Mouse (Mus musculus) retina, postnatal 1 day (tissue): ENCODE measurements around the gene Gm49395.

Source experiments
- DNase-seq: peaks from one replicate; pipeline ENCODE4 v3.0.0-alpha.2; 2012

The Gm49395 gene

GRCm38 (mm10) chr13:115098227-115098626, 3.5 kb downstream of the Gm49395 start:
- no peak for DNase-seq

DNA sequence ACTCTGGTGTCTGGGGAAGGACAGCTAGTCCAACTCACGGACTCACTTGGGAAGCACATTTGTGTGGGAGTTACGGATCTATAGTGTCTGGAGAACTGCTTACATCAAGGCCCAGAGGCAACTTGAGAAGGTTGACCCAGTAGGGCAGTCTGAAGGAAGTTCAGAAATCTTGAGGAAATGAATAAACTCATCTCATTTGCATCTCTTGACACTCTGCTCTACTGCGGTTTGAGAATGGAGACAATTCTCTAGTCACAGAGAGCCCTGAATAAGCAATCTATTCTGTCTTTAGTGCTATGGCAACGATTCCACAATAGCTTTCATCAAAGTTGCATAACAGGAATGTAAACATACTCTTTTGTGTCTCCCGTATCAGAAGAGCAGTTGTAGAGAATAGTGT, 4.8 kb downstream of the Gm49395 start:
- DNase-seq: no peak

- no peak for DNase-seq
Observed at GRCm38 (mm10) chr13:115096216-115096615, 5.5 kb downstream of the Gm49395 start.

DNA sequence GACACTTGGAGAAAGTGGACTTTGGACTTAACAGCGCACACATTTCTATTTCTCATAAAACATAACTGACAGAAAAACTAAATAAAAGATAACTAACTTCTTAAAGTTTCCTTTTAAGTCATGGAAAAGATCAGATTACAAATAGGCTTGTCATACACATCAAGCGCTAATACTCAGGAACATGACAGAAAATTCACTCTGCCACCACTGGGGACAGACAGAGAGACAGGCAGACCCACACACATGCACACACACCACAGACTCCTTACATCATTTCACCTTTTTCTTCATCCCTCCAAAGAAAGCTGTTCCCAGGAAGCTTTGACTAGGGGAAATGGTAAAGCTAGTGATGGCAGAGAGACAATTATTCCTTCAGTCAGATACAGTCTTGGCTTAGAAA, 6.3 kb downstream of the Gm49395 start:
- no peak for DNase-seq

DNA sequence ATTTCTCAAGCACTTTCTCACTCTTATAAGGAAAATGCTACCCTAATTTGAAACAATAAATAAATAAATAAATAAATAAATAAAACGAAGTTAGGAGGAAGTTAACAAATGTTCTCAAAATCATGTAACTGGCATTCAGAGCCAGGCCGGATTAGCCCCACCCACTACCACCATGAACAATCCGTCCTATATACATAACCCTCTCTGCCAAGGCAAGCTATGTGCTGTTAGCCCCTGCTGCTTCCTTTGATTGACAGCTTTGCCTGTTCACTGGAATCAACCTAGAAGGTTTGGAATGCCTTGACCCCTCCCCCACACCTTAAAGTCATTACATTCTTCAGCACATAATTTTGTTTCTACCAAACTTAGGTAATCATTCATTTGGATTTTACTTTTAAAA, 10.2 kb downstream of the Gm49395 start:
- no peak for DNase-seq

GRCm38 (mm10) chr13:115090977-115091445, 10.7 kb downstream of the Gm49395 start:
- DNase-seq: no peak

DNA sequence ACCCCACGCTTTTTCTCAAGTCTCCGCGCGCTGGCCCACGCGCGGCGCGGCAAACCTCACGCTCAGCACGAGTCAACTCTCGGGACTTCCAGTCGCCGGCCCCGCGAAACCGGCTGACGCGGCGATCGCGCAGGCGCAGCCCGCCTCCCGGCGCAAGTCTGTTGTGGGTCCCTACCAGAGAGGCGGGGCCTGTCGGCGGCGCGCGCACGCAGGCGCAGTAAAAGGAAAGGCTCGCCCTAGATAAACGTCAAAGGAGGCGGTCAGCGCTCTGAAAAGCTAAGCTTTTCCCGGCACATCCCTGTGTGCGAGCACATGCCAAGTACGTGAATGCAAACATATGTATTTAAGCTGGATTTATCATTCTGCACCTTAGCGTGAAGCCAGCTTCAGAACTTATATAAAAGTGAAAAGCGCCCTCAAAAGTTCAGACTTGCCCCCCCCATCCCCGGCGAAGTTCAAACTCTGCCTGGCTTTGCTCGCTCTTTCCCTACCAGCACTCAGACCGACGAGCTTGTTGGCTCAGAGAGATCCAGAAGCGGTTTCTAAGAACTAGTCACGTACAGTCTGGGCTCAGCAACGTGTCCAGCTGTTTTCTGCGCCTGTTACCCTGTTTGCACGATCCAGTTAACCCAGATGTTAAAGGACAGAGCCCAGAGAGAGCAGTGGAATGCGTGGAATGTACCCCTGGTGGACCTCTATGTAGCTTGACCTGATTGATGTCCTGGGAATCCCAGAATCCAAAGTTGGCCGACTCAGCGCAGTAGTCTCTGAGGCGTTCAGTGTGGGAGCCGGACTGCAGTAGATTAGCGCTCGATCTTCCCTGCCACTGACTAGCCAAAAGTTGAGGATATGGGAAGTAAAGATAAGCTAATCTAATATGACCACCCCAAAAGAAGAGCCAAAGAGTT, 11.4 kb downstream of the Gm49395 start, which contains the start of gene Pelo:
Gene Pelo (minus strand): TSS at position 118 of the 908 bp plus-strand sequence.
- peak; percentile 95 for DNase-seq

DNA sequence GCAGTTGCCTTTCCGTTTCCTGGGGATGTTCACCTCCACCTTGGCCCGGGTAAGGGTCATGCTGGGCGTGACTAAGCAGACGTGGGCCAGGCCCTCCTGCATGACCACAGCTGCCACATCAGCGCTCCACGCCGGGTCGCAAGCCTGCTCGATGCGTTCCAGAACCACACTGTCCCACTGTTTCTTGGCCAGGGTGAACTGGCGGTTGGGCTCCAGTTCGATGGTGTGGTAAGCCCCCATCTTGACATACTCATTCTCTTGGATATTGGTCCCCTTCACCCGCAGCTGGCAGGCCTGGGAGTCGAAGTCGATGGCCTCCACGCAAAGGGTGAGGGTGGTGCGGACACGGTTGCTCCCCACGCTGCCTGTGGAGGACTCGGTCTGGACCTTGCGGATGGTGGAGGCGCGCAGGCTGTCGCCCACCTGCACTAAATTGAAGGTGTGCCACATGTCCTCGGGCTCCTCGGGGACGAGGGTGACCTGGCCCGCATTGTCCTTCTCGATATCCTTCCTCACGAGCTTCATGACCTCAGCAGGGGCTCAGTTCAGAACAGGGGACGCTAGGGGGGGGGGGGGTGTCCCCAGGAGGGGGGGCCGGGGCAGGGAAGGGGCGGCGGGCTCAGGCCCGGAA, 12.2 kb downstream of the Gm49395 start:
- DNase-seq: peak; percentile 36

GRCm38 (mm10) chr13:115089020-115089394, 12.7 kb downstream of the Gm49395 start:
- no peak for DNase-seq

- DNase-seq: no peak
Observed at GRCm38 (mm10) chr13:115085974-115086373, 15.7 kb downstream of the Gm49395 start.

GRCm38 (mm10) chr13:115082339-115082738, 19.4 kb downstream of the Gm49395 start:
- no peak for DNase-seq

DNA sequence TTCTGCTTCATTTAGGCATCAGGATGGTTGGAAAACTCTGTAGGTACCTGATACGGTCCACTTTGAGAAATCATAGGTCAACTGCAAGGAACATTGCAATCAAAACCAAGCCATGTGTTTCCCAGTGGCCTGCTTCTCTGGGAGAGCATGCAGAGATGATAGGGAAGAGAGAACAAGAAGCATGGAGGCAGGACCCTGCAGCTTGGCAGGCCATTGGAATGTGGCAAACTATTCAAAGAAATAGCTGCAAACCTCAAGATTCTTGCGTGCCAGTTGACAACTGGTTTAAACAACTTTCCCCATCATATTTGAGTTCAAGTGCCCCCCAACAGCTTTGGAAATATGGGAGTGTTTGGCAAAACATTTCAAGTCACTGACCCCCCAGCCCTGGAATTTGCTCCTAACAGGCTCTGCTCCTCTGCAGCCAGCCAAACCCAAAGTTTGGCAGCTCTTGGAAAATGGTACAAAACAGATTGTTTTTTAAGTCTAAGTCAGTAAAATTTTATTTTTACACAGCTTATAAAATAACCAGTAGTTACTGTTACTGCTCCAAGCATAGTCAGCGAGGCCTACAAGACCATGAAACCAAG, 21.6 kb downstream of the Gm49395 start:
- no peak for DNase-seq

- no peak for DNase-seq
Observed at GRCm38 (mm10) chr13:115078997-115079685, 22.6 kb downstream of the Gm49395 start.

DNA sequence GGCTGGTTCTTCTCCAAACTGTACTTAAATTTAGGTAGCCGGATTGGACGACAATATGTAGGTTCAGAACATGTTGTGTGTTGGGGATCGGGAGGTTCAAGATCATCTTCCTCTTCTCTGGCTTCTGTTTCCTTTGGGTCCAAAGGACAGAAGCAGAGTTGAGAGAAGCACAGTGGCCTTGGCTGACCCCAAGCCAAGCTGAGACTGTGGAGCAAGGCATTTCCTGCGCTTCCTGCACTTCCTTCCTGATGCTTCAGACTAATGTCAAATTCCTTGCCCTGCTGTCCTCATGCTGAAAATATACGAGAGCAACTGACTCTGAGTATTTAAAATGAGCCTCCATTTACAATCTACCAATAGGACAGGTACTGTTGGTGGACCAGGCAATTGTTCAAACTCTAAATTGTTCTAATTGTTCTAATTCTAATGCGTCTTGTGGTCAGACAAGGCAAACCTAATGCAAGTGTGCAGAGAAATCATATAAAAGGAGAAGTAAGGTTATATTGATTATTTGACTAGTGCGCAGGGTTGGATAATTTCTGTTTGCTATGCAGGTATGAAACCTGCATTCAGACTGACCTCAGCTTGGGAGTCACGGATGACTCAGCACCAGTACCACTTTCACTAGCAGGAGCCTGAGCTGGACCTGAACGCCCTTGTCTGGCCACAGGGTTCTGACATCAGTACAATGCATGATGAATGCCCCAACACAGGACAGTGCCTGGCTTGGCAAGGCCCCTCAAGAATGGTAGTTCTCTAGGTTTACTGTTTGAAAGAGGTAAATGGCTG, 24.2 kb downstream of the Gm49395 start:
- no peak for DNase-seq

DNA sequence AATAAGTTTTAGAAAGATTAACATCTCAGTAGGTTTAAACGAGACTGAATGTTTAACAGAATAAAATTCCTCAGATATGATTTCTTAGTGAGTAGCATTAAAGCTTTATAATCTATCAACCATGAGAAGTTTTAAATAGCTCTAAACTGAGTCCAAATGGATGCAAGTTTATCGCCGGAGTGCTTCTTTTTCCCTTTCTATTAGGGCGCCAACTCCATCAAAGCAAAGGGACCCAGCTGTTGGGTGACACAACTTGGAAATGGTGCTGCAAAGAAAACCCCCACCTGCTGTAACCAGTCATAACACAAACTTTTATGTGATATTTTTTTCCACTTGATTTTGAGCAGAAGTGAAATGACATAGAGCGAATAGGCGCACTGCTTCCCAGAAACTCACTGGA, 29.3 kb downstream of the Gm49395 start:
- no peak for DNase-seq

DNA sequence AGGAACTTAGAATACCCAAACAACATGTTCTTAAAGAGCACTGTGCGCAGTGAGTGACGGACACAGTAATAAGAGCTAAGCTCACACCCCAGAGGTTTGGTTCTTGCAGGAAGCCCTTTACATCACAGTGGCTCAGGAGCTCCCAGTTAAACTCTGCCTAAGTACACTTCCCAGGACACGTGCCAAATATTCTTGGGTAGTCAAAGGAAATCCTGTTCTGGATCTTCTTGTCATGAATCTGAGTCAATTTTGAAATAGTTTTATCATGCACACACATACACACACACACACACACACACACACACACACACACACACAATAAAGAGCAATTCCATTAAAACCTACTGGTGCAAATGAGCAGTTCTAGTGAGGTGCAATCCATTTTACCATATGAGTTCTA, 30.3 kb downstream of the Gm49395 start:
- no peak for DNase-seq

- DNase-seq: no peak
Observed at GRCm38 (mm10) chr13:115067968-115068330, 33.8 kb downstream of the Gm49395 start.

- DNase-seq: no peak
Observed at GRCm38 (mm10) chr13:115067324-115067967, 34.3 kb downstream of the Gm49395 start.

- DNase-seq: no peak
Observed at GRCm38 (mm10) chr13:115057555-115057954, 44.2 kb downstream of the Gm49395 start.

- peak; percentile 24 for DNase-seq
Observed at GRCm38 (mm10) chr13:115054783-115055182, 46.9 kb downstream of the Gm49395 start.

GRCm38 (mm10) chr13:115052568-115052967, 49.2 kb downstream of the Gm49395 start:
- no peak for DNase-seq
